Mouse (Mus musculus) C2C12 (cell line): ENCODE measurements around the gene Hoga1.

Source experiments
- CTCF ChIP-seq: IDR thresholded peaks from one replicate; pipeline ENCODE4 v1.5.1; 2011; ENCODE audit not compliant: control insufficient read depth, insufficient read depth, insufficient read length
- MAX ChIP-seq: IDR thresholded peaks from one replicate; pipeline ENCODE4 v1.6.1; 2011; ENCODE audit warnings: mild to moderate bottlenecking, control low read depth

DNA sequence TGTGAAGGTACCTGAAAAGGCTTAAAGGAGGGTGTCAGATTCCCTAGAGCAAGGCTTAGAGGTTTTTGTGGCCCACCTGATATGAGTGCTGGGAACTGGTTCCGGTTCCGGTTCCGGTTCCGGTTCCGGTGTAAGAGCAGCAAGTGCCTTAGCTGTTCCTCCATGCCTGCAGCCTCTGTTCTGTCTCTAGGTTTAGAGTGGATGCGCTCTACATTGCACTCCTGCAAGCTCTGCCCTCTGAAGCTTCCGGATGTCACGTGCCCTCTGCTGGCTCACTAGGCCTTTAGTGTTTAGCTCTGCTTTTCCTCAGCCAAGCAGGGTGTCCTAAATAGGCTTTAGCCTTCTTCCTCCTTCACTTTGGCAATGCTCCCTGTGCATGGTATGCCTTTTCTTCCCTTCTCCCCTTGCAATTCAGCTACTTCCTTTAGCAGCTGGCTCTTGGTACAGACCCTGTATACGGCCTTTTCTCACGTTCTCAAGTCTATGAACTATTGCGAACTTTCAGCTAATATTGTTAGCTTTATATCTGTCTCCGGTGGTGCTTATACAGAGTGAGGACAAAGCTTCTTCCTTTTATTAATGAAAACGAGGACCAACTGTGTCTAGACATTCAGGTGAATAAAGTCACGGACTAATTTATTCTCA, 43.8 kb downstream of the Hoga1 start:
- TF ChIP-seq CTCF (no peak), MAX (no peak)
